Mouse (Mus musculus) forebrain, postnatal 0 days (tissue): Measurements from ENCODE around the gene Rnf150. TPM values are rescaled to one million over a fixed set of nuclear protein-coding genes. Genes with fewer than 3 reads are reported as not detected.

Experiments used
- ATAC-seq: fragments of 200-750 bp; cut with Nextera tagmentation; 2 replicates; pipeline ENCODE4 v1.8.0; 2017; ENCODE audit warnings: mild to moderate bottlenecking, moderate library complexity
- DNase-seq: peaks from one replicate; pipeline ENCODE4 v3.0.0-alpha.2; 2015
- H3K27ac ChIP-seq: fragments of 300-500 bp; sonication (generic); 2 replicates; pipeline ENCODE4 v1.5.1; 2014; ENCODE audit warnings: low read depth, mild to moderate bottlenecking, antibody characterized with exemption, low read length, moderate library complexity, mixed read lengths
- H3K27me3 ChIP-seq: fragments of 300-500 bp; sonication (generic); 2 replicates; pipeline ENCODE4 v1.6.1; 2014; ENCODE audit warnings: mild to moderate bottlenecking, low read length, mixed read lengths; ENCODE audit not compliant: insufficient read depth
- H3K36me3 ChIP-seq: fragments of 300-500 bp; sonication (generic); 2 replicates; pipeline ENCODE4 v1.6.1; 2014; ENCODE audit warnings: mild to moderate bottlenecking, moderate library complexity; ENCODE audit not compliant: insufficient read depth
- H3K4me1 ChIP-seq: fragments of 300-500 bp; sonication (generic); 2 replicates; pipeline ENCODE4 v1.6.1; 2014; ENCODE audit warnings: antibody characterized with exemption; ENCODE audit not compliant: insufficient read depth
- H3K4me2 ChIP-seq: fragments of 300-500 bp; sonication (generic); 2 replicates; pipeline ENCODE4 v1.6.1; 2014; ENCODE audit warnings: low read depth, mild to moderate bottlenecking, moderate library complexity
- H3K4me3 ChIP-seq: fragments of 300-500 bp; sonication (generic); 2 replicates; pipeline ENCODE4 v1.5.1; 2014; ENCODE audit warnings: low read depth, low read length, mixed read lengths
- H3K9ac ChIP-seq: fragments of 300-500 bp; sonication (generic); 2 replicates; pipeline ENCODE4 v1.6.1; 2014; ENCODE audit warnings: mild to moderate bottlenecking
- H3K9me3 ChIP-seq: fragments of 300-500 bp; sonication (generic); 2 replicates; pipeline ENCODE4 v1.6.1; 2016; ENCODE audit warnings: low read length
- CTCF ChIP-seq: sonication (generic); IDR thresholded peaks from 2 replicates; pipeline ENCODE4 v1.5.1; 2016; ENCODE audit warnings: antibody characterized with exemption, control low read depth, low read depth
- WGBS: fragments of 180-500 bp; shearing (Covaris S2); extraction: QIAGEN DNeasy Blood & Tissue Kit; methylation state at CpG from one replicate; pipeline ENCODE4 v1.1.7; 2014; 5-methylcytosine and 5-hydroxymethylcytosine counted together
- polyA plus RNA-seq: library from polyadenylated mRNA; unstranded; fragments of >200 nt; fragmentation: Nextera tagmentation; extraction: Ambion mirVana; gene quantifications from 2 replicates; pipeline ENCODE4 v1.2.1, GENCODE M21; 2015
- total RNA-seq: library from RNA; depleted of rRNA; stranded (reverse); fragments of >200 nt; gene quantifications from 2 replicates; pipeline ENCODE4 v1.2.3, GENCODE M21; 2014

Gene Rnf150
- total and polyA plus RNA-seq, 2 experiments from 2014 or later, result 1.3 to 12.3 TPM

- H3K27ac ChIP-seq, result peak overlapping the region; percentile 45; the same call in 1 of the 2 replicates
- 14% methylated on average over 1 of the region's 1 CpGs for WGBS
- ATAC-seq, result peak; percentile 78
- H3K4me3 ChIP-seq, result no peak overlapping the region
- H3K36me3 ChIP-seq, result no peaks in the 10 kb centered on the region
- no peaks in the 10 kb centered on the region for H3K9me3 ChIP-seq
- peak; percentile 67 for DNase-seq
- no peak for TF ChIP-seq CTCF
- H3K4me2 ChIP-seq, result no peak overlapping the region
- H3K4me1 ChIP-seq, result no peaks in the 10 kb centered on the region; the same call in 1 of the 2 replicates
- no peaks in the 10 kb centered on the region for H3K27me3 ChIP-seq
- H3K9ac ChIP-seq, result no peak overlapping the region
Measured at GRCm38 (mm10) chr8:83049616-83050015, 186.5 kb downstream of the Rnf150 start.

GRCm38 (mm10) chr8:83052896-83053295 lies 189.7 kb downstream of the Rnf150 start:
- Histone ChIP-seq H3K9ac (no peak overlapping the region), H3K27ac (no peak overlapping the region), H3K4me2 (no peak overlapping the region), H3K4me1 (no peaks in the 10 kb centered on the region; the same call in 1 of the 2 replicates), H3K4me3 (no peak overlapping the region), H3K27me3 (no peaks in the 10 kb centered on the region), H3K9me3 (no peaks in the 10 kb centered on the region), H3K36me3 (no peaks in the 10 kb centered on the region)
- TF ChIP-seq CTCF, result no peak
- ATAC-seq, result no peak
- WGBS, result 89% methylated on average over 4 of the region's 4 CpGs
- DNase-seq, result no peak

GRCm38 (mm10) chr8:83054801-83055200 lies 191.6 kb downstream of the Rnf150 start:
- Histone ChIP-seq H3K4me1 (no peaks in the 10 kb centered on the region), H3K4me2 (no peak overlapping the region), H3K9ac (no peak overlapping the region), H3K4me3 (no peak overlapping the region), H3K9me3 (no peaks in the 10 kb centered on the region), H3K27ac (no peak overlapping the region), H3K27me3 (no peaks in the 10 kb centered on the region), H3K36me3 (no peaks in the 10 kb centered on the region)
- TF ChIP-seq CTCF, result no peak
- 91% methylated on average over 3 of the region's 3 CpGs for WGBS
- ATAC-seq (no peak), DNase-seq (no peak)

- Histone ChIP-seq H3K27ac (no peak overlapping the region), H3K9ac (no peak overlapping the region), H3K27me3 (no peaks in the 10 kb centered on the region), H3K36me3 (no peaks in the 10 kb centered on the region), H3K4me1 (no peaks in the 10 kb centered on the region), H3K9me3 (no peaks in the 10 kb centered on the region), H3K4me3 (no peak overlapping the region), H3K4me2 (no peak overlapping the region)
- WGBS, result 72% methylated on average over 8 of the region's 8 CpGs
- ATAC-seq (no peak), DNase-seq (no peak)
- no peak for TF ChIP-seq CTCF
Measured at GRCm38 (mm10) chr8:83058951-83059350, 195.8 kb downstream of the Rnf150 start.

- 89% methylated on average over 2 of the region's 2 CpGs for WGBS
- Histone ChIP-seq H3K27ac (no peak overlapping the region), H3K9ac (no peak overlapping the region), H3K27me3 (no peaks in the 10 kb centered on the region), H3K9me3 (no peaks in the 10 kb centered on the region), H3K4me2 (no peak overlapping the region), H3K4me3 (no peak overlapping the region), H3K36me3 (no peaks in the 10 kb centered on the region), H3K4me1 (no peaks in the 10 kb centered on the region)
- ATAC-seq (no peak), DNase-seq (no peak)
- TF ChIP-seq CTCF, result no peak
Measured at GRCm38 (mm10) chr8:83060076-83060475, 196.9 kb downstream of the Rnf150 start.

DNA sequence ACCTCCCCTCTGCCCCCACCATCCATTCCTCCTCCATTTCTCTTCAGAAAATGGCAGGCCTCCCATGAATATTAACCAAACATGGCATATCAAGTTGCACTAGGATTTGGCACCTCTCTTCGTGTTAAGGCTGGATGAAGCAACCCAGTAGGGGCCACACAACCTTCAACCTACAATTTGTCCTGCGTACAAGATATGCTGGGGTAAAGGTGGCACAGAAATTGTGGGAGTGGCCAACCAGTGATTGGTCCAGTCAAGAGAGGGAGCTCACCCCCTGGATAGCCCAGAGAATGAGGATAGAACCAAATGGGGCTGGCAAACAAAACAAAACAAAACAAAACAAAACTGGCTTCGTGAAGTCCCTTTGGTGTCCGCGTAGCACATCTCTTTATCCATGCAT lies 198.1 kb downstream of the Rnf150 start:
- H3K4me1 ChIP-seq, result no peaks in the 10 kb centered on the region
- 70% methylated on average over 5 of the region's 5 CpGs for WGBS
- no peak overlapping the region for H3K4me3 ChIP-seq
- DNase-seq, result no peak
- H3K9ac ChIP-seq, result no peak overlapping the region
- H3K9me3 ChIP-seq, result no peaks in the 10 kb centered on the region
- no peak overlapping the region for H3K27ac ChIP-seq
- H3K27me3 ChIP-seq, result no peaks in the 10 kb centered on the region
- no peak for ATAC-seq
- H3K36me3 ChIP-seq, result no peaks in the 10 kb centered on the region
- no peak overlapping the region for H3K4me2 ChIP-seq
- TF ChIP-seq CTCF, result no peak

DNA sequence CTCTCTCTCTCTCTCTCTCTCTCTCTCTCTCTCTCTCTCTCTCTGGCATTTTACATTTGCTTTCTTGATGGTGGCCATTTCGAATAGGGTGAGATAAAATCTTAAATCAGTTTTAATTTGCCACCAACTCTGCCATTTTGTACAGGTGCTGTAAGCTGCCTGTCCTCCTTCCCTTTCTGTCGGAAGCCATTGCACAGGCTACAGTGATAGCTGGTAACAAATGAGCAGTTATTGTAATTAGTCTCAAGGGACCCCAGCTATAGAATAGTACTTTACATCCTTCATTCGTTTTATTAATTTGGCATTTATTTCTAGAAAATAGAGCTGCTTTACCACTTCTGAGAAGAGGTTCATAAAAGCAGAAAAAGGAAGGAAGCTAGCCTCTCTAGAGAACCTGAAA lies 198.7 kb downstream of the Rnf150 start:
- Histone ChIP-seq H3K9me3 (no peaks in the 10 kb centered on the region), H3K4me1 (no peaks in the 10 kb centered on the region), H3K9ac (no peak overlapping the region), H3K36me3 (no peaks in the 10 kb centered on the region), H3K4me3 (no peak overlapping the region), H3K27ac (no peak overlapping the region), H3K4me2 (no peak overlapping the region), H3K27me3 (no peaks in the 10 kb centered on the region)
- DNase-seq (no peak), ATAC-seq (no peak)
- WGBS, result 77% methylated on average over 3 of the region's 3 CpGs
- no peak for TF ChIP-seq CTCF

DNA sequence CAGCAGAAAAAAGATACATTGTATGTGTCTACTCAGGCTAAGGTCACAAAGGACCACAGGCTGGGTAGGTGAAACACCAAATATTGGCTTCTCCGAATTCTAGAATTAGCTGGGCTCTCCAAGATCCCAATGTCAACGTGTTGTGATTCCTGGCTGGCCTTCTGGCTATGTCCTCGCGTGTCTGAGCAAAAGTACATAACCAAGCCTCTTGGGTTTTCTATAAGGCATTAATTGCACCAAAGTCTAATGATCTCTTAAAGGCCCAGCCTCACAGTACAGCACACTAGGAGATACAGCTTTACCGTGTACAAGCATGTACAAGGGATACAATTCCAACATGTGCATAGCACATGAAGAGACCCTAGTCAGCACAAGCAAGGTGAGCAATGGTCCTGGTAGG lies 199.1 kb downstream of the Rnf150 start:
- Histone ChIP-seq H3K27me3 (no peaks in the 10 kb centered on the region), H3K4me3 (no peak overlapping the region), H3K27ac (no peak overlapping the region), H3K4me2 (no peak overlapping the region), H3K4me1 (no peaks in the 10 kb centered on the region), H3K36me3 (no peaks in the 10 kb centered on the region), H3K9ac (no peak overlapping the region), H3K9me3 (no peaks in the 10 kb centered on the region)
- no peak for ATAC-seq
- WGBS, result 88% methylated on average over 5 of the region's 5 CpGs
- no peak for TF ChIP-seq CTCF
- no peak for DNase-seq
